Mouse (Mus musculus) left cerebral cortex, postnatal 14 days (tissue): Measurements from ENCODE around the gene Gm15155. TPM values are rescaled to one million over a fixed set of nuclear protein-coding genes. Genes with fewer than 3 reads are reported as not detected.
"Not testable (repeated sequence)": the region's sequence is repeated elsewhere in the genome, so short reads cannot be mapped to it uniquely, and the experiment has no call there.

Source experiments
- DNase-seq, 2 experiments: peaks; one replicate each; pipeline ENCODE4 v3.0.0; 2021 to 2022; ENCODE audit warnings: low spot score in 2 of 2, mixed read lengths in 1 of 2
- intact Hi-C: fragments of 180-260 bp; cut with DNase I; formaldehyde crosslinking; loops from one replicate; pipeline ENCODE4 v1.15.1; 2025
- long read RNA-seq, 2 experiments: library from polyadenylated mRNA; stranded (forward); transcript quantifications; one replicate each; pipeline ENCODE4 v2.0.0; 2021
- total RNA-seq, 2 experiments: library from RNA; stranded (reverse); gene quantifications; 2 replicates each; pipeline ENCODE4 v1.2.3; 2021

Gm15155 gene
- total RNA-seq: under 1 TPM in 1 of 2 experiments, not detected in 1; 0.79 TPM
- long read RNA-seq, experiment 1, partial matches to known transcripts: 0 of 1 reads
- long read RNA-seq, experiment 1, other reads (novel, unspliced or antisense): 1 of 1 reads
- long read RNA-seq, experiment 2: 0 reads

DNA sequence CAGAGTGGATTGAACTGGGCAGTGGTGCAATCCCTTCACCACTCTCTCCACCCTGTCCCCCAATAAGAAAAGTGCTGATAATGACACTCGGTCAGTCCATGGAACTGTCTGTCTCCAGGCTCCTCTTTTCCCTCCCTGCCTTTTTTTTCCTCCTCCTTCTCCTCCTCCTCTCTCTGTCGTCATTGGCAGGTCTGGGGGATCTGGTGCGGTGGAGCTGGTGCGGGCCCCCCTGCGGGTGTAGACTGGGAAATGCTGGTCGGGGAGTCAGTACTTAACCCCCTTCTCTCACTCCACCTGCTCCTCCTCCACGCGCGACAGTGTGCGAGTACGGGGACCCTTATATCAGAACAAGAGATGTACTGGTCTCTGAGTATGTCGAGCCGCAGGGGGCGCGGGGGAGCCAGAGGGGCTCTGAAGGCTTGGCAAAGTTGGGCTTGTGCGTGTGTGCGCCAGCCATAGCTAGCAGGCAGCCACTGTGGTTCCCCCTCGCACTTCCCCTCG is at the start of gene Gm15155:
TSS of gene Gm15155 (plus strand) at position 401 of the 501 bp plus-strand sequence.
- DNase-seq: peak; percentile 10 to 29
- intact Hi-C loops: no loop called here

- intact Hi-C loops: no loop called here
- no peak for DNase-seq
These were observed 44.8 kb upstream of the Gm15155 start for GRCm38 (mm10) chrX:155579791-155580190.

- no peak for DNase-seq
These were observed 40.0 kb upstream of the Gm15155 start for GRCm38 (mm10) chrX:155584586-155584985.

GRCm38 (mm10) chrX:155591490-155591889 is 33.1 kb upstream of the Gm15155 start:
- DNase-seq: no peak
- intact Hi-C loops: no loop called here

More at GRCm38 (mm10) chrX:155584586-155584985, 40.0 kb upstream of the Gm15155 start:
- intact Hi-C loops: no loop called here

DNA sequence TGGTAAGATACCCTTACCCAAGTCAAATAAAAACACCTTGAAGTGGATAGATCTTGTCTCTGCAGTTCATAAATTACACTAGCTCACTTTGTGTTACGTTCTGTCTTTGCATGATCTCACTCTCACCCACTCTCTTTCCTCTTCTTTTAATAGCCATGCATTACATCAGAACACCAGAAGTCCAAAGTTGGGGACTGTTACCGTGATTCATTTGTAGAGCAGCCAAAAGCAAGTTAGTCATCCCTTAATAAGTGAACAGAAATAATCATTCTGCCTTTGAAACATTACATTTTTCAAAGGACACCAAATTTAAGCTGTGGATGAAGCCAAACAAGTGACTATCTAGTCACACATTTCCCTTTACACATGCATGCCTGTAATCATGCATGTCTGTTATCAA is 32.1 kb upstream of the Gm15155 start:
- DNase-seq: peak in 1 of 2 experiments; percentile 7
- intact Hi-C loops: no loop called here

DNA sequence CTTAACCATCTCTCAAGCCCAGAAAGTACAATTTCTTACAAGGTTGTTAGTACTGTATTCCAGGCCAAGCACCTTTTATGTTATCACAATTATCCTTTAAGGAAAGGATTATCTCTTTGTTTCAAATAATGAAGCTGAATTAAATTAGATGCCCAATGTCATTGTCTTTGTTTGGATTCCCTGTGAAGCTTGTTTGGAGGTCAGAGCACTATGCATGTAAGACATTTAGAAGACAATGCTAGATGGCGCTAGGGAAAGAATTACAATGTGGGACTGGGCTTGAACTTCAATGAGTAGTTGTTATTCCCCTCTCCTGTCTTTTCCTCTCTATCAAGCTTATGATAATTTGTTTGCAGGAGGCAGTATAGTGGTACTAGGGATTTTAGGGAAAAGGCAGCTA is 29.9 kb upstream of the Gm15155 start:
- no peak for DNase-seq
- intact Hi-C loops: no loop called here

- intact Hi-C loops: no loop called here
These were observed 28.2 kb upstream of the Gm15155 start for GRCm38 (mm10) chrX:155596390-155596789.

DNA sequence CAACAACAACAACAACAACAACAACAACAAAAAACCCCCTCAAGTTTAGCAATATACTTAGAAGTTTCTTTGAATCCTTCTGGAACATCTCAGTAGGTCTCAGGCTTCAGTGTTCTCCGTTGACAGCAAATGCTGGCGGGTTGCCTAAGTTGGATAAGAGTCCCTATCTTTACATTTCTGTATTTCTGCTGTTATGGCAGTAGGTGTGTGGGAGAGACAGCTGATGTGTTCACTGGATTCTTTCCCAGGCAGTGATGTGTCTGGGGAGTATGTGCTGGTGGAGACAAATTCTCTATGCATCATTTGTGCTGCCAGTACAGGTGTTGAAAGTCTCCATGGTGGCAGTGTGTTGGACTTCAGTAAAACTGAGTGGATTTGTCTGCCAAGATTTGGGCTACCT is 23.3 kb upstream of the Gm15155 start:
- intact Hi-C loops: no loop called here
- peak; percentile 59 to 81 for DNase-seq

More at GRCm38 (mm10) chrX:155596390-155596789, 28.2 kb upstream of the Gm15155 start:
- DNase-seq: no peak

DNA sequence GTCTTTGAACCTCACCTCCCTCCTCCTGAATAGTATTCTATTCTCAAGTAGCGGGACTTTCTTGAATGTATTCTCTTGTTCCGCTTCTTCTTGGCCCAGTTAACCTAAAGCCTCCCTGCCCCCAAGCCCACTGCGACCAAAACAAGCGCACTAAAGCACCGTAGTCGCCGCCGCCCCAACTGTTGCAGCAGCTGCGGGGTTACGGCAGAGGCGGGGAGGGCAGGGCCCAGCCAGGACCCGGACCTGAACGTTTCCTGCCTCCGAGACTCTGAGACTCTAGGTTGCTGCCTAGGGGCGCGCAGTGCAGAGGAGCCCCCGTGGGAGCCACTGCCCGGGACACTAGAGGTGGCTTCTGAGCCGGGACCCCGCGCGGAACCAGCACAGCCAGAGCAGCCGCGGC is 2.0 kb upstream of the Gm15155 start:
- DNase-seq: no peak
- intact Hi-C loops: no loop called here

DNA sequence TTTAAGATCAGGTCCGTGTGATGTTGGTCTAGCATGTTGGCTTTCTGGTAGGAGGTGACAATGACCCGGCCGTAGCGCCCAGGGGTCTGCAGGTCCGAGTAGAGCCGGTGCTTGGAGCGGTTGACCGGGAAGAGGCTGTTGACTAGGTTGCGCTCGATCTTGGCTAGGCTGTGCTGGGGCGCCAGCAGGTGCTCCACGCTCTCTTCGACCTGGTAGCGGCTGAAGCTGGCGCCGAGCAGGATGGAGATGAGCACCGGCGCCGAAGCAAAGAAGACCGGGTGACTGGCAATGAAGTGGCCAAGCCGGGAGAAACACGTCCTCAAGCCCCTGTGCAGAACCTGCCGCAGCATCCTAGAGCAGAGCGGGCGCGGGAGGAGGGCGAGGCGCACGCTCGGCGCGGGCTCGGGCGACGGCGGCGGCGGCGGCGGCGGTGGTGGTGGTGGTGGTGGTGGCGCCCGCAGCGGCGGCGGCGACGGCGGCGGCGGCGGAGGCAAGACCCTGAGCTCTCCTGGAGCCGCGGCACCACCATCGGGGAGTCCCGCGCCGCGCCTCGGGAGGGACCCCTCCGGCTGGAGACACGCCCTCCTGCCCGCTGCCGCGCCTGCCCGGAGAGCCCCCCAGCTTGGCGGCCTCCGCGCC is 1.5 kb upstream of the Gm15155 start:
- DNase-seq: peak; percentile 6 to 22
- intact Hi-C loops: no loop called here

- intact Hi-C loops: no loop called here
- DNase-seq: peak; percentile 16 to 24
These were observed 750 bp upstream of the Gm15155 start, which contains the start of gene Ptchd1 for GRCm38 (mm10) chrX:155623701-155624281. Gene Ptchd1 (minus strand): TSS chrX:155623814.

DNA sequence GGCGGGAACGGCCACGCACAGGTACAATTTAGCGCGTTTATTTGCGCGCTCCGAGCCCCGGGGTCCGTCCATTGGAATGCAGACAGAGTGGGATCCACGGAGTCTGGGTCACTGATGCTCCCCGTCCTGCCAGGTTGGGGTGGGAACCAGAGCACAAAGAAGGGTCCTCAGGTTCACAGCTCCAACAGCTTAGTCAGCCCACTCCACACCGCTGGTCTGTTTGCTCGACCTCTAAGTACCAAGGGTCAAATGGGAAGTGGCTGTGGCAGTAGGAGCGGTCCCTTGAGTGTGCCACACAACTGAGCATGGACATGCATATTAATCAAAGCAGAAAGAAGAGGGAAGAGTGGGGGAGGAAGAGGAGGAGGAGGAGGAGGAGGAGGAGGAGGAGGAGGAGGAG is 354 bp downstream of the Gm15155 start:
- no peak for DNase-seq
- intact Hi-C loops: no loop called here

DNA sequence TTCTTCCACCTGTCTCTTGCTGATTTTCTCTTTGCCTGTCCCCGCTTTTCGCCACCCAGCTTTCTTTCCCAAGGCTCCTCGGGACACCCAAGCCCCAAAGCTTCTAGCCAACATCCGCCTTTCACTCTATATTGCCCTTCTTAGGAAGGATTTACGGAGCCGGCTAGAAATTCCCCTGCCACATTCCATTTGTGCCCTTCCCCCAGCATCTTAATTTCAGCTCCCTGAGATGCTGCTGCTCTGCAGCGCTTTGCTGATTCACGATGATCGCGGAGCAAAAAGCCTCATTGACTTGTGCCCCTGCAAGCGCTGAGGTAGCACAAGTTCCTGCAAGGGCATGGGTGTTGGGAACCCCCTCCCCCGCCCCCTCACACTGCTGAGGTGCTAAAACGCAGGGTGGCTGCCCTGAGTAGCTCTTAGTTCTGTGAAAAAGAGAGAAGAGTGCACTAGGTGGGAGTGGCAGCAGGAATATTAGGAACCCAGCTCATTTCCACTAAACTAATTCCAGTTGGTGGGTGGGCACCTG is 1.2 kb downstream of the Gm15155 start:
- intact Hi-C loops: no loop called here
- peak in 1 of 2 experiments; percentile 2 for DNase-seq

DNA sequence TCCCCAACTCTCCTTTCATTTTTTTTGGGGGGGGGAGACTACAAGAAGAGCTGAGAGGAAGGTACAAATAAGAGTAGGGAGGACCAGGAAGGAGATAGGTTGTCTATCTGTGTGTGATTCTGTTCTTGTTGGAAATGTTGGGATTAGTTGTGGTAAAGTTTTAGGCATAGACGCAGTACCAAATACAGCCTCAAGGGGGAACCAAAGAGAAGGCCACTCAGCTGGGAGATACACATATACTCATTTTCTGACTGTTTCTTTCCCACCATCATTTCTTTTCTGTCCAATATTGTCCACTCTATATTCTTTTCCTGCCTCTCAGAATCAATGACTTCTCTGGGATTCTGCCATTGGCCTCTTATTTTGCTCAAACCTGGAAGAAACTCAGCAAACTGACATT is 19.4 kb downstream of the Gm15155 start:
- peak; percentile 15 to 25 for DNase-seq
- intact Hi-C loops: loop anchor here (5.0 kb wide), 1 partner anchor 1808 kb away; no protein-coding TSS in a partner anchor

GRCm38 (mm10) chrX:155645975-155646374 is 21.4 kb downstream of the Gm15155 start:
- no peak for DNase-seq
- intact Hi-C loops: no loop called here

DNA sequence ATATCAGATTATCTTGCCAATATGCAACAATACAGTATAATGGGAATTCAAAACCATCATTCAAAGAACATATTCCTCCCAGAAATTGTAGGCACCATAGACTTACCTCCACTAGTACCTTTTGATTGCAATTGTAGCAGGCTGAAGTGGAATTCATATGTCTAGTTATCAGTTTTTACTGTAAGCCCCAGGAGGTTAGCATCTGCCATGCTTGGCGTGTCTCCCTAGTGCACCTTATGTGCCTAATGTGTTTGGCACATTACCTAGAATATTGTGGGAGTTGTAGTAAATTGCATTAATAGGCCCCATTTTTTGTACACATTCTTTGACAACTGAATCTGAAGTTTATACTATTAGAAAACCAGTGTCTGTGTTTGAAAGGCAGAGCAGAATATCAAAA is 33.4 kb downstream of the Gm15155 start:
- intact Hi-C loops: no loop called here
- no peak for DNase-seq

- intact Hi-C loops, DNase-seq: not testable (repeated sequence)
These were observed 65.9 kb downstream of the Gm15155 start for GRCm38 (mm10) chrX:155690440-155690839.

DNA sequence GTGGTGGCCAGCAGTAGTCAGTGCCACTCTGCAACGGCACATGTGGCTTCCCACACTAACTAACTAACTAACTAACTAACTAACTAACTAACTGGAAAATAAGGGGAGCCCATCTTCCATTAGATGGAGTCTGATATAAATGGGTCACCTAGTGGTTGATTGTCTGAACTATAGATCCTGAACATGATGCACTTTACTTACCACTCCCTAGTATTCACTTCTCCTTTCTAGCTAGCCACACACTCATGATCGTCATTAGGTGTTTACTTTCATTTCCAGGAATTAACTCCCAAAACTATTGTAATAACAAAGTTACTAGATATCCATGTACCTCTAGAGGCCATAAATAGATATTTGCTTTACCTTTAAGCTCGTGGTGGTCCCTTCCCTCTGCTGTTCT is 99.6 kb downstream of the Gm15155 start:
- intact Hi-C loops: no loop called here
- no peak for DNase-seq

DNA sequence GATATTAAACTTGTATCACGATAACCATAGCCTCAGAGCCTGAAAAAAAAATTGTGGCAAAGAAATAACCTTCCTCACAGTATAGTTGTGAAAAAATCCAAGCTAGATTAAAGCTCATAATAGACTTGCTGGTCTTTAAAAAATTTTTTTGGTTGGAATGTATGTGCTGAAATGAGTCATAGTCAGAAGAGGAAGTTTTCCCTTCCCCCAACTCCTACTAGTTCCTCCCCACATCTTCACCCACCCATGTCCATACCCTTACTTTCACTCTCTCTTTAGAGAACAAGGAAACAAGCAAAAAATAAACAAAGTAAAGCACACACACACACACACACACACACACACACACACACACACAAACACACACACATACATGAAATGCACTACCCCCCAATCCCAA is 103.8 kb downstream of the Gm15155 start:
- no peak for DNase-seq
- intact Hi-C loops: no loop called here

DNA sequence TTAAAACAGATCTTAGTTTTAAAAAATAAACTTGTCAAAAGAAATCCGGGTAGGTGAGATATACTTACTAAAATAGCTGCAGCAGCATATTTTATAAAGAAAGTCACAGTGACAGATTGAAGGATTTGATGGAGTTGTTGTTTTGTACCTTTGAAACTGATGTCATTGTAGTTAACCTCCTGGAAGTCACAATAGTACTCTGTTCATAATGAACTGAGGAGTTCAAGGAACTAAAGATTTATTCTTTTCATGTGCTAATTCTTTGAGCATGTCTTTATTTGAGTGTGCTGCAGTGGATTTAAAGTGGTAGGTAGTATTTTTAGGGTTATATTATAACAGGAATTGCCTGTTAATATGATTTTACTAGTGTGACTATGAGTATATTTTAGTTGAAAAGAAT is 263.6 kb downstream of the Gm15155 start:
- DNase-seq: no peak
- intact Hi-C loops: no loop called here
